Mouse (Mus musculus) small intestine, adult 2 months (tissue): ENCODE results near the gene Tnni2. TPM values are rescaled to one million over a fixed set of nuclear protein-coding genes. Genes with fewer than 3 reads are reported as not detected.

Source experiments
- H3K27ac ChIP-seq: fragments of 200-500 bp; 2 replicates; pipeline ENCODE4 v1.5.1; 2012; ENCODE audit warnings: low read depth, low read length, control low read depth, inconsistent platforms; ENCODE audit not compliant: insufficient read depth
- H3K27me3 ChIP-seq: fragments of 200-500 bp; 2 replicates; pipeline ENCODE4 v1.6.1; 2012; ENCODE audit warnings: mild to moderate bottlenecking, moderate library complexity, low read length, inconsistent platforms; ENCODE audit not compliant: control insufficient read depth, insufficient read depth
- H3K36me3 ChIP-seq: fragments of 200-500 bp; 2 replicates; pipeline ENCODE4 v1.6.1; 2012; ENCODE audit warnings: mild to moderate bottlenecking, low read length, control low read depth, inconsistent platforms; ENCODE audit not compliant: control insufficient read depth, insufficient read depth
- H3K4me1 ChIP-seq: fragments of 200-500 bp; 2 replicates; pipeline ENCODE4 v1.6.1; 2012; ENCODE audit warnings: low read length, inconsistent platforms, mixed read lengths; ENCODE audit not compliant: control insufficient read depth, insufficient read depth, insufficient read length
- H3K4me3 ChIP-seq: fragments of 200-500 bp; 2 replicates; pipeline ENCODE4 v1.5.1; 2012; ENCODE audit warnings: low read depth, mild to moderate bottlenecking, control low read depth, inconsistent platforms, low read length, moderate library complexity
- CTCF ChIP-seq: fragments of 200-500 bp; IDR thresholded peaks from 2 replicates; pipeline ENCODE4 v1.5.1; 2012; ENCODE audit warnings: low read depth, mild to moderate bottlenecking, control low read depth, inconsistent platforms, low read length, moderate library complexity, mixed read lengths; ENCODE audit not compliant: insufficient replicate concordance, insufficient read length; ENCODE audit errors: extremely low read depth
- POLR2A ChIP-seq: fragments of 200-500 bp; IDR thresholded peaks from 2 replicates; pipeline ENCODE4 v1.6.1; 2012; ENCODE audit warnings: low read depth, mild to moderate bottlenecking, control low read depth, inconsistent platforms, low read length, moderate library complexity
- WGBS: fragments of 180-500 bp; shearing (Covaris S2); methylation state at CpG from one replicate; pipeline ENCODE4 v1.1.7; 2018; 5-methylcytosine and 5-hydroxymethylcytosine counted together
- polyA plus RNA-seq: library from polyadenylated mRNA; depleted of rRNA; stranded (reverse); fragments of >200 nt; gene quantifications from 2 replicates; pipeline ENCODE4 v1.2.3, GENCODE M21; 2012

Gene Tnni2
- polyA plus RNA-seq, 1 experiment = 0.35 TPM

GRCm38 (mm10) chr7:142439966-142440365 lies 1.6 kb upstream of the Tnni2 start:
- WGBS = 83% methylated on average over 14 of the region's 14 CpGs
- H3K36me3 ChIP-seq = no peaks in the 10 kb centered on the region
- H3K27ac ChIP-seq = no peak overlapping the region
- no peaks in the 10 kb centered on the region for H3K27me3 ChIP-seq
- H3K4me1 ChIP-seq = no peaks in the 10 kb centered on the region; the same call in 1 of the 2 replicates
- TF ChIP-seq POLR2A (no peak), CTCF (no peak)
- H3K4me3 ChIP-seq = no peak overlapping the region

GRCm38 (mm10) chr7:142440657-142441114 lies 922 bp upstream of the Tnni2 start:
- Histone ChIP-seq H3K36me3 (no peaks in the 10 kb centered on the region), H3K27ac (no peak overlapping the region), H3K4me1 (no peaks in the 10 kb centered on the region; the same call in 1 of the 2 replicates), H3K4me3 (no peak overlapping the region), H3K27me3 (no peaks in the 10 kb centered on the region)
- TF ChIP-seq CTCF (peak; percentile 27; the same call in 1 of the 2 replicates), POLR2A (no peak)
- 61% methylated on average over 5 of the region's 5 CpGs for WGBS

- H3K4me1 ChIP-seq = no peaks in the 10 kb centered on the region; the same call in 1 of the 2 replicates
- TF ChIP-seq POLR2A (no peak), CTCF (no peak)
- H3K27me3 ChIP-seq = no peaks in the 10 kb centered on the region
- 52% methylated on average over 9 of the region's 9 CpGs for WGBS
- no peak overlapping the region for H3K27ac ChIP-seq
- H3K36me3 ChIP-seq = no peaks in the 10 kb centered on the region
- no peak overlapping the region for H3K4me3 ChIP-seq
These were observed 686 bp downstream of the Tnni2 start for GRCm38 (mm10) chr7:142442081-142442907.

- Histone ChIP-seq H3K4me1 (no peaks in the 10 kb centered on the region; the same call in 1 of the 2 replicates), H3K36me3 (no peaks in the 10 kb centered on the region), H3K4me3 (no peak overlapping the region), H3K27ac (peak overlapping the region; percentile 67; the same call in 1 of the 2 replicates), H3K27me3 (no peaks in the 10 kb centered on the region)
- TF ChIP-seq POLR2A (no peak), CTCF (no peak)
- WGBS = 85% methylated on average over 7 of the region's 7 CpGs
These were observed 1.4 kb downstream of the Tnni2 start for GRCm38 (mm10) chr7:142442908-142443420.

GRCm38 (mm10) chr7:142443474-142443873 lies 1.9 kb downstream of the Tnni2 start:
- WGBS = 80% methylated on average over 5 of the region's 5 CpGs
- Histone ChIP-seq H3K4me3 (no peak overlapping the region), H3K36me3 (no peaks in the 10 kb centered on the region), H3K27ac (no peak overlapping the region), H3K4me1 (no peaks in the 10 kb centered on the region; the same call in 1 of the 2 replicates), H3K27me3 (no peaks in the 10 kb centered on the region)
- TF ChIP-seq POLR2A (no peak), CTCF (no peak)

GRCm38 (mm10) chr7:142444171-142444570 lies 2.6 kb downstream of the Tnni2 start:
- TF ChIP-seq CTCF (no peak), POLR2A (no peak)
- WGBS = 91% methylated on average over 6 of the region's 6 CpGs
- Histone ChIP-seq H3K4me3 (no peak overlapping the region), H3K27me3 (no peaks in the 10 kb centered on the region), H3K27ac (no peak overlapping the region), H3K36me3 (no peaks in the 10 kb centered on the region), H3K4me1 (no peaks in the 10 kb centered on the region; the same call in 1 of the 2 replicates)

GRCm38 (mm10) chr7:142445324-142445723 lies 3.7 kb downstream of the Tnni2 start:
- H3K36me3 ChIP-seq = no peaks in the 10 kb centered on the region
- H3K27ac ChIP-seq = no peak overlapping the region
- H3K4me1 ChIP-seq = no peaks in the 10 kb centered on the region; the same call in 1 of the 2 replicates
- H3K4me3 ChIP-seq = no peak overlapping the region
- WGBS = 84% methylated on average over 6 of the region's 6 CpGs
- TF ChIP-seq CTCF (no peak), POLR2A (no peak)
- H3K27me3 ChIP-seq = no peaks in the 10 kb centered on the region
